Mouse (Mus musculus): Measurements from ENCODE around the gene Nfatc2.

Gene Nfatc2

DNA sequence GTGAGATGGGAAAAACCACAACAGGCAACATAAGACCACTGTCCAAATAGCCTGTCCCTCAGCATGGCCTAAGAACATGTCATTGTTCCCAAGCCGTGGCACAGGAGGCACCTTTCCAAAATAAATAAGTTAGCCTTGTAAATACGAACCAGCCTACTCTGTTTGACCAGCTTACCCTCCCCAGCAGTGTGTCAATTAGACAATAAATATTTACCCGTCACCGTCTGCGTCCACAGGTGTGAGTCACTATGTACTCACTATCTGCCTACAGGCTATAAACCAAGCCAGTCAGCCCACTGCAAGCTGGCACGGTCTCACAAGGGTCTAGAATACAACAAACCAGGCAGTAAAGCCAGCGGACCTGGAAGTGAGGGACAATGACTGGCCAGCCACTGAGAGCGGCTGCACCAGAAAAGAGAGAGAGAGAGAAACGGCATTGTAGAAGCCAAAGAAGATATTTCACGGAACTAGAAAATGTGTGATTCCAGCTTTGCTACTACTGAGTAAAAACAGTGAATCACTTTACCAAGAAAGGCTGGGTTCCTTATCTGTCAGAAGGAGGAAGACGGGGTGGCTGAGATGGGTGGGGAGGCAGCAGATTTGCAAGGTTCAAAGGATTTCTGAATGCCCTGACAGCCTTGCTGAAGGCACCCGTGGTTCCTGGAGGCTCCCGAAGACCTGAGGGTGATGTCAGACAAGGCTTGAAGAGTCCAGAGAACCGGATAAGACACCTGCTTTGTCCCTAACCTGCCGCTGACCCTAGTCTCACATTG is 69.2 kb downstream of the Nfatc2 start:
- DNase-seq (ENCODE audit: low read depth, low spot score): no peak

DNA sequence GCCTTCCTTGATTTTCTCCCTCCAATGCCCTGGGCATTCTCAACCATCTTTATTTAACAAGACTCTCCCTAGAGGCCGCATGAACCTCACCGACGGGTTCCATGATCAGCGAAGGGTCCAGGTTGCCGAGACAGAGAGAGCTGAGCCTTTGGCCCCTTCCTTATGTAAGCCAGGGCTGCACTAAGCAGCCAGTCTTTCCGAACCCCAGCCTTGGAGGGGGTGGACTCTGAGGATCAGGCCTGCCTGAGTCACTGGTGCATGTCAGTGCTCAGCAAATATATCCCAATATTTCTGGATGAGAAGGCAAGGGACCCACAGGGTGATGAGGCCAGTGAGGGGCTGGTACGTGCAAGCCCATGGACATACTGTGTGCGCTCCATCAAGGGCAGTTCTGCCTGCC is 72.9 kb downstream of the Nfatc2 start:
- DNase-seq (ENCODE audit: low read depth, low spot score): no peak

DNA sequence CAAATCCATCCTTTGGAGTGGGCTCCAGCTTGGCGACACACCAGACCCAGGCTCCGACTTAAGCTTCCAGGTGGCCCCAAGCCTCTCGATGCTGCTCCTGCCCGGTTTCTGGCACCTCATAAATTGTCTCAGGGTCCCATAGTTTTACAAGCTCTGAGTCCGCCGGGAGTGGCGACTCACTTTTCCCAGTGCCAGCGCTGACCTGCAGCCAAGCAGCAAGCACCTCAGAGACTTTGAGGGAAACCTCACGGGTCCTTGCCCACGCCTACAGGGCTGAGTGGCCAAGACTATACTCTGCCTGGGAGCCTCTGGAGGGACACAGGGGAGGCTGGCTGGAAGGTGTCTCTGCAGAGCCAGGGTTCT is 74.0 kb downstream of the Nfatc2 start:
- DNase-seq (ENCODE audit: low read depth, low spot score): no peak

DNA sequence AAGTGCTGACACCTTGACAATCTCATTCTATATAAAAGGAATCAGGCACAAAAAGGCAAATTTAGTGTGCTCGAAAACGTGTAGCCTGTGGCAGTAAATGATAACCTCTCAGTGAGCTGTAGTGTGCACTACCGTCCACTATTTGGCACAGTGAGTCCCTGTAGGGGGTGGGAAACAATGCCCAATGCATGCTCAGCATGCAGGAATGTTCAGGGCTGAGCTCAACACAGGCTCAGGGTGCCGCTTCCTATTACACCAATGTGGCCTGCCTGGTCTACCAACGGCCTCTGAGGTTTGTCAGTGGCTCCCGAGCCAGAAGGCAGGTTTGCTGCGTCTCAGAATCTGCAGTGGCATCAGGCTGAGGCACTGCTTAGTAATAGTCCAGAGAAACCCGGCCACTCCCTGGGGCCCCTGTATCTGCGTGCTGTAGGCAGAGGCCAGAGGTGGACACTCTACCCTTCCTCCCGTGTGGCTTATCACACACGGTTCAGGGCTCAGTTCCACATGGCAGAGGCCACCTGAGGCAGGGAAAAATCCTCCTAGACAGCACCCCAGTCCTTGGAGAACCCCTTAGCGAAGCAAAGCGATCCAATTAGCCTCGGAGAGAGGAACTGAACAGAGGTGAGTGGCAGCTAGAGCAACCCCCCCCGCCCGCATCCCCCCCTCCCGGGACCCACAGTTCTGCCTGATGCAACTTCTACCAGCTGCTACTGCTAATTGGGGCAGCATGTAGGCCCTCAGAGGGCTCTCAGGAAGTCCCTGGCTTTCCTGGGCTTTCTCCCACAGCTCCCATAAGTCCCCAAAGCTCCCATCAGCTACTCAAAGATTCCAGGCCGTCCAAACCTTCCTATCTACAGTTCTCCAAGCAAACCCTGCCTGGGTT is 74.7 kb downstream of the Nfatc2 start:
- DNase-seq (ENCODE audit: low read depth, low spot score): peak; percentile 44

DNA sequence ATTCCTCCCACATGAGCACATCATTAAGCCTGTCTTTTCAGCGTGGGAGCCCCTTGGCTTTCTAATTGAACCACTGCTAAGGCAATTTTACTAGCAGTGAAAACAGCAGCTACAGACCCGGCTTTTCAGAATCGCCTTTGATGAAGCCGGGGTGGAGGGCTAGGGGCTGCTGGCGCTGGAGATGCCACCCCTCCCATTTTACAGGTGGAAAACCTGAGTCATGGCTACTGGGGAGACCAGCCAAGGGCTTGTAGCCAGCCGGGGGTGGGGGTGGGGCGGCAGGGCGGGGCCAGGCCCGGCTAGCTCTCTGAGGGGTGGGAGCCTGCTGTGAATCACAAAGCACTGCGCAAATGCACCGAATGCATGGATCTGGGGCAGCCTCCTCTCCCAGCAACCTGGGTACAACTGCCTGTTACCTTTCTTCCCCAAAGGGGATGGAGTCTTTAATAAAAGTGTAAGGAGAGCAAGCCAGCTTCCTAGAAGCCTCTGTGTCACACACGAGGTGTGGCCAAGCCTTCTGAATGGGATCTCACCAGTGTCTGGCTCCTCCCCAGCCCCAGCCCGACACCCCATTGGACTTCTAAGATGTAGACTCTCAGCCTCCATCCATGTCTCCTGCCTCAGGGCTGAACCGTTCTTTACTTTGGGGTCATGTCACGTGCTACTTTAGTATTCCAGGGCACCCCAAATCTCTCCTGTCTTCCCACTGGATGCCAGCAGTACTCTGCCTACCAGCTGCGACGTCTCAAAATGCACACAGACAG is 75.9 kb downstream of the Nfatc2 start:
- DNase-seq (ENCODE audit: low read depth, low spot score): peak; percentile 87

DNA sequence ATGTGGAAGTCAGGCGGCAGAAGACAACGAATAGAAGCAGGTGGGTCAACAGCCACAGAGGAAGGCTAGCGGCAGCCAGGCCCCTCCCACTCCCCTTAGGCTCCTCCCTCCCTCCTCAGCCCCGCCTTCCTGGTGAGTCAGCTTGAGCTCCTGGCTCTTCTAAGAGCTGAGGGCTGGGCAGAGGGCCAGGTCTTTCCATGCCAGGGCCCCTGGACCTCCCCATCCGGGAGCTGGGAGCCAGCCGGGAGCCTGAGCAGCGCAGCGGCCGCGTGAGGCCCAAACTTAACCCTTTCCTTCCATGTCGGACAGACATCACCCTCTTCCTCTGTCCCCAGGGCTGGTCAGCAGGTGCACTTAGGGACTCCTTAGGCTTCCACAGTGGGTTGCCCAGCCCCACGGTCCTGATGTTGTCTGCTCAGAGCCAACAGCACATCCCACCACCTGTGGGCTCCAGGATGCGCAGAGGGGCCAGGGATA is 76.5 kb downstream of the Nfatc2 start:
- DNase-seq (ENCODE audit: low read depth, low spot score): peak; percentile 84

DNA sequence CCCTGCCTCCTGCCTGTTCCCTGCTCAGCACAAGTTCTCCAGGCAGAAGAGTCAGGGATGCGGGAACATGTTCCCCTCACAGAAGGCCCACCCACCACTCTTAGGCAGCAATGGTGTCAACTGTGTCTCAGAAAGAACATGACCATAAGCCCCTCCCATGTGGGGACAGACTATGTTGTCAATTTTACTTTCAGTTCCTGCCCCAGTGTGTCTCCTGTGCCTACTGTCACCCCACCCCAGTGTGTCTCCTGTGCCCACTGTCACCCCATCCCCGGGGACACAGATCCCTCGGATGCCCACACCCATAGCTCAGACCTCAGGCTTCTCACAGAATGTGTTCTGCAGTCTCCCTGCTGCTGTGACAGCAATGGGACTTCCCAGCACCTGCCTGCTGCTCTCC is 79.2 kb downstream of the Nfatc2 start:
- no peak for DNase-seq (ENCODE audit: low read depth, low spot score)

DNA sequence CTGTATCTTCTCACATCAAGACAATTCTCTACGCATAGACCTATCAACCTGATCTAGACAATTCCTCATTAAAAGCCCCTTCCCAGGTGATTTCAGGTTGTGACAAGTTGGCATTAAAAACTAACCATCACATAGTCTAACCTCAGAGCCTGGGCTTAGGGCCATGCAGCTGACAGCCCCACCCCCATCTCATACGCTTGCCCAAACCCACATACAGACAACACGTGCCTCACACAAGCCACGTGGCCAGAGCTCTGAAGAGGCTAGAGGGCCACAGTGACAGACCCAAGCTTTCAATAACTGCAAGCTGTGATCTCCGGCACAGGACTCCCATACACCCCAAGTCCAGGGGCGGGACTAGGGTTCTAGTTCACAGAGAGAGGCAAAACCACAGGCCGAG is 80.7 kb downstream of the Nfatc2 start:
- no peak for DNase-seq (ENCODE audit: low read depth, low spot score)

DNA sequence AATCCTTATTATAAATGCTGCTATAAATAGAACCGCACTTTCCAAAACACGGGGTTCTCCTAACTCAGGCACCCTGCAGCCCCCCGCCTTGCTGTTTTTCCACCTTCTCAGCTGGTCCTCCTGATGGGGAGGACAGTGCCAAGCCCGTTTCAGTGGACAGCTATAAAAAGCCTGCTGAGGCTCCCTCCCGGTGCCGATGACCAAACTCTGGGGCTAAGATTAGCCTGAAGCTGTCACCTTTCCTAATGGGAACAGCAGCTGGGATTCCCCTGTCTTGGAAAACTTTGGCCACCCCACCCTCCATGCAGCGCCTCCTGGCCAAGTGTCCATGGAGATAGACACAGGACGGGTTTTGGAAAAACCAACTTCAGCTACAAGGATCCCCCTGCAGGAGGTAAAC is 81.9 kb downstream of the Nfatc2 start:
- DNase-seq (ENCODE audit: low read depth, low spot score): no peak

DNA sequence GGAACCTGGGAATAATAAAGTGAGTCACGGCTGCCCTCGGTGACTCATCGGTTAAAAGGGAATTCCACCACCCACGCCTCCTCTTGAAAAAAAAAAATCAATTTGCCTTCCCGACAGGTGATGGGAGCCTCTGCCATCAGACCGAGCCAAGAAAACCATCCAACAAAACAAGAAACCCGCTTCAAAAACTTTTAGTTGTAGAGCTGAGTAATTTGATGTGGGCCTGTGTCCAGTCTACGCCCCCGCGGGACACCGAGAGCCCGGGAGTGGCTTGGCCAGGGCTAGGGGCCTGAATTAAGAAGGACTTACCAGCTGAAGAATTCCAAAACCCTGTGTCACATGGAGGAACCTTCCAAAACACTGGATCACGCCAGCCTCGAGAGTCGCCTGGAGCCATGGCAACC is 83.2 kb downstream of the Nfatc2 start:
- DNase-seq (ENCODE audit: low read depth, low spot score): no peak

DNA sequence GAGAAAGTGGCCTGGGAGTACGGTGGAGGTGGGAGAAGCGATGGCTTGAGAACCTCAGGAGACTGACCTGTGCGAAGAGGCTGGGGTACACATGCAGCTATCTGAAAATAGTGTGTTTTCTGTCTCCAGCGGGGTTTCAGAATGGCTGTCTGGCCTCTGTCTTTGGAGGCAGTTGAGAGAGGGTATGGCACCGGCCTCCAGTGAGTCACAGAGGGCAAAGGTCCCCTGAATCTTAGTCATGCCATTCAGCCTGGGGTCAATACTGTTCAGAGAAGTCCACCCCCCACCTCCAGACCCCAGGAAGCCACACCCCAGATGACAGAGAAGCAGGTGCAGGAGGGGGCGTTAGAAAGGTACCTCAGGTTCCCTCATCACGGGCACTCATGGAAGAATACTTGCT is 83.7 kb downstream of the Nfatc2 start:
- DNase-seq (ENCODE audit: low read depth, low spot score): no peak

DNA sequence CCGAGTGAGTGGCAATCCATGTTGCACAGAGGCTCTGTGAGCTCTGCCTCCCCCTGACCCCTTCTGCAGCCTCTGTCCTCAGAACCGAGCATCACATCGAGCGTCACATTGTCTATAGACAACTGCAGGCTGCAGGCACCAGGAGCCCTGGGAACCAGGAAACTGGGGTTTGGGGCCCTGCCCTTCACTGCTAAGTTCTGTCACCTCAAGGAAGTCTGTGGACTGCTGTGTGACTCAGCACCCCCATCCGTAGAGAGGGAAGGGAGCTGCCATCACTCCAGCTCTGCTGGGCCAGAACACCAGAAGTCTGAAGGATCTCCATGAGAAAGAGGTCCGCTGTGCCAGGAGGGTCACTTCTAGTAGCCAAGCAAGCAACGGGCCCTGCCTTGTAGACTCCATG is 84.7 kb downstream of the Nfatc2 start:
- DNase-seq (ENCODE audit: low read depth, low spot score): no peak

DNA sequence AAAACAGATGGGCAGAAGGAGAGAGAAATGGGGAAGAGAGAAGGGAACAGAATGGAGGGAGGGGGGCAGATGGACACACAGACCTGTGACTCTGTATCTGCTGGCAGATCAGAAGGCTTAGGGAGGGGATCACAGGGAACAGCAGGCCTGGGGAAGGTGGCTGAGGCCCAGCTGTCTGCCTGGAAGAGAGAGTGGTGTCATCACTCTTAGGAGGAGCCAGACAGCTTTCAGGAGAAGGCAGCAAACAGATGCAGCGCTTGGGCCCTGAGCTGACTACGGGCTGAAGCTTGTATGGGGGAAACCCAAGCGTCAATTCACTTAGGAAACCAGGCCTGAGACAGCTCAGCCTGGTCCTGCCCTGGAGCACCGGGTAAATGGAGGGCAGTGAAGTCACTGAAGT is 86.0 kb downstream of the Nfatc2 start:
- no peak for DNase-seq (ENCODE audit: low read depth, low spot score)

DNA sequence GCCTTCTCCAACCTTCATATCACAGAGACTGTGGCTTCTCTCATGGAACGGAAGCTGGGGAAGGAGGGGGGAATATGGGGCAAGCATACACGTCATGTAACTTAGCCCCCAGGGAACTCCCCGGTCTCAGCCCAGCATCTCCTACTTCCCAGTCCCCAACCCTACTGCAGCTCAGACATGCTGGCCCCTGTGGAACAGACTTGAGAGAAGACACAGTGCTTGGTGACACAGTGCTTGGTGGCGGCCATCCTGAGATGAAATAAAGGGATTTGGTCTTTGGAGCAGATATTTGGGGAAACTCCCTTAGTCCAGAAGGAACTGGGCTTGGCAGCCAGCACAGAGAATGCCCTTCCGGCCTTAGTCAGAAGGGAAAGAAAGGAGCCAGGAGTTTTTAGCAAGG is 87.3 kb downstream of the Nfatc2 start:
- DNase-seq (ENCODE audit: low read depth, low spot score): no peak

DNA sequence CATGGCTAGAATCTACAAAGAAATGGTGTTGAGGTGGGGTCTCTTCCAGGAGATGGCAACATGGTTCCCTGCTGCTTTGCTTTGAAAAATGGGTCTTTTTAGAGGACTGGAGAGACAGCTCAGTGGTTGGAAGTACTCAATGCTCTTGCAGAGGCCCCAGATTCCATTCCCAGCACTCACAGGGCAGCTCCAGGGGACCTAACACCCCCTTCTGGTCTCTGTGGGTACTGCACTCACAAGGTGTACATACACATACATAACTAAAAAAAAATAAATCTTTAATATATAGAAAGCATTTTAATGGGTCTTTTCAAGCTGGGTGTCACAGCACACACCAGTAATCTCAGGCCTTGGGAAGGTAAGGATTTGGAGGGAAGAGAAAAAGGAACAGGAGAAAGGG is 89.9 kb downstream of the Nfatc2 start:
- DNase-seq (ENCODE audit: low read depth, low spot score): peak; percentile 31

DNA sequence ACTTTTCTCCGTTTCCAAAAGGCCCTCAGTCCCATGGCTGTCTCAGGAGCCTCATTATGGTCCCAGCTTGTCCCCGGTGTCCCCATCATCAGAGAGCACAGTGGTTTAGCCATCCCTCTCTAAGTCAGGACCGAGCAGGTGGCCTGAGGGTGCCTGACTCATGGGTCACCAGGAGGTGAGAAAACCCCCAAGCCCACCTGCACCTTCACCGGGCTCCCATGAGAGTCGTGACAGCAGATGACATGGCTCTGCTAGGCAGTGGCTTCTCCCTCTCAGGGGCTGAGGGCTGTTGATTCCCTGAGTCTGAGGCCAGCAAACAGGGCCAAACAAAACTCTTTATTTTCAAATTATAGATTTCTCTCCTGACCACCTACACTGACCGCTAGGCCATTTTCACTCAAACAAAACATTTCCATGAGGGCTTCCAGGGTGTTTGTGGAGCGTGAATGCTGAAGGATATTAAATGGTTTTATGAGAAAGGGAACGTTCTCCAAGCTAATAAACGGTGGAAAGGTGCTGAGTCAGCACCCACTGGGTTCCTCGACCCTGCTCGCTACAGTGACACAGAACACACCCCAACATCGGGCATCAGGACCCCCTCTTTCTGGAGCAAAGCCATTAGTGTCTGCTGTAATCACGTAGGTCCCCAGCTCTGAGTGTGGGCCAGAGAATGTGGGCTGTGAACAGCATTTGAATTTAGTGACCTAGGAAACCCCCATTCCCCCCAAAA is 92.8 kb downstream of the Nfatc2 start:
- no peak for DNase-seq (ENCODE audit: low read depth, low spot score)

DNA sequence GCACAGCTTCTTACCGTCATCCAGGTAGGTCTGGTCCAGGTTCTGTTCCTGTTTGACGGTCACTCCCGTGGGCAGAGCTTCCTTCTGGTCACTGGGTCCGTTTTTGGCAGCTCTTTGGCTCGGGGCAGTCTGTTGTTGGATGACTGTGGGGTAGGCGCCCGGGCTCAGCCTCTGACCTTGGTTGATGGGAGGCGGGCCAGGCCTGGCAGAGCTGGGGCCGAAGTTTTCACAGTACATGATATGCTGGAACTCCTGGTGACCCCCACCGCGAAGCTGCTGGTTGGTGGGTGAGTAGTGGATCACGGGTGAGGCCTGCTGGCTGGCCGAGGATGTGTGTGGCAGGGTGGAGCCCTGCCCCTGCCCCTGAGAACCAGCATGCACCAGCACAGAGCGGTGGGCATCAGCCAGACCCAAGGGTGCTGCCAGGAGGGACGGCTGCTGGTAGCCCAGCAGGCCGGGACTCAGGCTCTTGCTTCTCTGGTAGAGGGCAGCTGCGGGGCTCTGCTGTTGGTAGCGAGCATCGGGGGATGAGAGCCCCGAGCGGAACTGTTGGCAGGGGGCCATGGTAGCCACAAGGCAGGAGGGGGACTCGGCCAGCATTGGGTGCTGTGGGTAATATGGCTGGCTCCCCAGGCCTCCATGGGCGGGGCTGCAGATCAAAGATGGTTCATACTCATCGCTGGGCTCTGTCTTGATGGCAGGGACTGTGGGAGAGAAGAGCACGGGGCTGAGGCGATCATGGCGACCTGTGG is 96.8 kb downstream of the Nfatc2 start:
- DNase-seq (ENCODE audit: low read depth, low spot score): no peak

DNA sequence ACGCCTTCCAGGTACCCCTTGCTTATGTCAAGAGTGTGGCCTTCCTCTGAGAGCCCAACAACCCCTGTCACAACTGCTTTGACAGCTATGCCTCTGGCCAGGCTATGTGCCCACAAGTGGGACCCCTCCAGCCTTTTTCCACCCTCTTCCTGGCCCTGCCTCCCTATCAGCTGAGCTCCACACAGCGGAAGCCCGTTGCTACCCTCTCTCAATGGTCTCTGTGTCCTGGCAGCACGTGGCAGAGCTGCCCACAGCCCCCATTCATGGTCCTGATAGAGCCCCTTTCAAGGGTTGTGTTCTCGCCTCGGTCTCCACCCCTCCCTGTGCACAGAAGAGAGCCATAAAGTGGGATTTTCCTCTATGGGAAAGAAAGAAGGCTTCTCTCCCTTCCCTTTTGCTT is 97.7 kb downstream of the Nfatc2 start:
- DNase-seq (ENCODE audit: low read depth, low spot score): no peak

DNA sequence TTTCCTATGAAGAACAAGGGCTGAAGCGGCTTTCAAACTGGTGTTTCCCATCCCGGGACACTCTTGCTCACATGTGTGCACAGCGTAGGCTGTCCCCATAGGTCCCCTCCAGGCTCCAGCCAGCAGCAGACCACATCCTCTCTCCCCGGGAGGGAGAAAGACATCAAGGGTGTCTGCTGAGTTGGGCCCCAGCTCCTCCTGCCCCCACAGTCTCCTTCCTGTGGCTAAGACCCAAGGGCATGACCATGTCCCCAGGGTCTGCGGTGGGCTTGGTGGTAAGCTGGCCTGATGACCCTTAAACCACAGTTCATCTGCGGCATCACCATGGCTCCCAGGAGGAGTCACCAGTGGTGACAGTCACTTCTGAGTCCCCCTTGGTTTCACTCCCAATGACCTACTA is 100.7 kb downstream of the Nfatc2 start:
- no peak for DNase-seq (ENCODE audit: low read depth, low spot score)

DNA sequence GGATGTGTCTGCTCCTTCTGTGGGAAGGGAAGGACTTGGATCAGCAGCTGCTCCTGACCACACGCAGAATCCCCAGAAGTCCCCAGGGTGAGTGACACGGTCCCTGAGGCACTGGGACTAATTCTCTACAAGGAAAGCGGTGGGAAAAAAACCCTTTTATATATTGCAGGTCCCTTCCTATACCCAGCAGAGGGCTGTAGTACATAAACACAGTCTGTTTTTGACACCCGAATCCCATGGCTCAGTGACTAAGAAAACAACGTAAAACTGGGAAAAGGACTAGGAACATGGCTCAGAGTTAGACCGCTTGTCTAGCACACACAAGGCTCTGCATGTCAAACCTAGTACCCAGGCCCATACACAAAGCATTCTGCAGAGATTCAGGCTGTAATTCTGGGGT is 101.2 kb downstream of the Nfatc2 start:
- no peak for DNase-seq (ENCODE audit: low read depth, low spot score)

DNA sequence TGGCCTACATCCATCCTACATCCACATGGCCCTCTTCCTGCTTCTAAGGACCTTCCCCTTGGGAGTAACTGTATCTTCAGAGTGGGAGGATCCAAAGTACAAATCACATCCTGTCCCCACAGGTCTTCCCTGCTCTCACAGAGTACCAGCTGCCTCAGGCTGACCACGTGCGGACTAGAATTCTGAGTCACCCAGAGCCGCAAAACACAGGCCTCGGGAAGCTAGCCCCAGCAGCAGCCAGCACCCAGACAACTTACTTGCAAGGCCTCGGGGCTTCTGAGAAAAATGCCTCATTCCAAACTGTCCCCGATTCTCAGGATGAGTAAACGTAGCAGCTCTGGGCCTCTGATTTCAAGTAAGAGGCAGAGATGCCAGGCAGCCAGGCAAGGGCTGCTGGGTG is 109.7 kb downstream of the Nfatc2 start:
- no peak for DNase-seq (ENCODE audit: low read depth, low spot score)
